Mouse (Mus musculus): ENCODE results near the gene Srsf7. TPM values are rescaled to one million over a fixed set of nuclear protein-coding genes. Genes with fewer than 3 reads are reported as not detected.
"Not testable (repeated sequence)": the region's sequence is repeated elsewhere in the genome, so short reads cannot be mapped to it uniquely, and the experiment has no call there.

Gene Srsf7
- total RNA-seq, 1 experiment, result 361 TPM

- TF ChIP-seq ZNF384 (IDR thresholded peaks at IDR 0.05; ENCODE audit: low read depth, low read length), result no peak
- TF ChIP-seq ZC3H11A (IDR thresholded peaks at IDR 0.05; ENCODE audit: borderline replicate concordance, low read depth, low read length), result no peak
- no peak for TF ChIP-seq MAFK (IDR thresholded peaks at IDR 0.05; ENCODE audit: insufficient read depth, low read depth, low read length)
- TF ChIP-seq HCFC1 (IDR thresholded peaks at IDR 0.05; ENCODE audit: borderline replicate concordance, insufficient read depth, low read length), result no peak
- Histone ChIP-seq H3K36me3 (ENCODE audit: control insufficient read depth, insufficient read depth, low read length, poor library complexity, severe bottlenecking) (no peaks in the 10 kb centered on the region), H3K9ac (ENCODE audit: insufficient read depth, low read depth, low read length, poor library complexity, severe bottlenecking) (no peak overlapping the region), H3K4me1 (ENCODE audit: control insufficient read depth in 2 of 2, insufficient read depth in 2 of 2, low read length in 2 of 2, poor library complexity in 1 of 2) (peaks cover 0 to 5% of the 10 kb centered on the region in 2 experiments; a peak in 2 of 4 replicates), H3K27ac (ENCODE audit: insufficient read depth, low read depth, low read length, poor library complexity, severe bottlenecking) (no peak overlapping the region), H3K4me3 (ENCODE audit: insufficient read depth in 1 of 2, low read depth in 1 of 2, low read length in 2 of 2, poor library complexity in 1 of 2, severe bottlenecking in 1 of 2) (no peak overlapping the region), H3K9me3 (ENCODE audit: control insufficient read depth, insufficient read depth, low read depth, low read length) (no peaks in the 10 kb centered on the region)
- DNase-seq (ENCODE audit: low read depth, low spot score), result no peak
- in situ Hi-C loops (cut with MboI; ENCODE audit: low sequenced_read_pairs in 2 of 2, unreplicated experiment in 2 of 2), result no loop called here
These were observed 27.3 kb upstream of the Srsf7 start for GRCm38 (mm10) chr17:80234376-80234775.

GRCm38 (mm10) chr17:80233844-80234243 is 26.7 kb upstream of the Srsf7 start:
- no peak overlapping the region for H3K4me3 ChIP-seq (ENCODE audit: insufficient read depth in 1 of 2, low read depth in 1 of 2, low read length in 2 of 2, poor library complexity in 1 of 2, severe bottlenecking in 1 of 2)
- H3K9ac ChIP-seq (ENCODE audit: insufficient read depth, low read depth, low read length, poor library complexity, severe bottlenecking), result no peak overlapping the region
- H3K27ac ChIP-seq (ENCODE audit: insufficient read depth, low read depth, low read length, poor library complexity, severe bottlenecking), result no peak overlapping the region
- in situ Hi-C loops (cut with MboI; ENCODE audit: low sequenced_read_pairs in 2 of 2, unreplicated experiment in 2 of 2), result no loop called here
- peaks cover 0 to 5% of the 10 kb centered on the region in 2 experiments; a peak in 2 of 4 replicates for H3K4me1 ChIP-seq (ENCODE audit: control insufficient read depth in 2 of 2, insufficient read depth in 2 of 2, low read length in 2 of 2, poor library complexity in 1 of 2)
- no peaks in the 10 kb centered on the region for H3K9me3 ChIP-seq (ENCODE audit: control insufficient read depth, insufficient read depth, low read depth, low read length)
- no peak for TF ChIP-seq MAFK (IDR thresholded peaks at IDR 0.05; ENCODE audit: insufficient read depth, low read depth, low read length)
- no peak for TF ChIP-seq HCFC1 (IDR thresholded peaks at IDR 0.05; ENCODE audit: borderline replicate concordance, insufficient read depth, low read length)
- no peak for TF ChIP-seq CHD2 (IDR thresholded peaks at IDR 0.05; ENCODE audit: low read depth, low read length)
- no peak for TF ChIP-seq ZNF384 (IDR thresholded peaks at IDR 0.05; ENCODE audit: low read depth, low read length)
- TF ChIP-seq ZC3H11A (IDR thresholded peaks at IDR 0.05; ENCODE audit: borderline replicate concordance, low read depth, low read length), result no peak
- no peak for DNase-seq (ENCODE audit: low read depth, low spot score)
- H3K36me3 ChIP-seq (ENCODE audit: control insufficient read depth, insufficient read depth, low read length, poor library complexity, severe bottlenecking), result no peaks in the 10 kb centered on the region

- DNase-seq (ENCODE audit: low read depth, low spot score), result no peak
These were observed 22.3 kb upstream of the Srsf7 start for GRCm38 (mm10) chr17:80229396-80229795.

GRCm38 (mm10) chr17:80225142-80225541 is 18.0 kb upstream of the Srsf7 start:
- peak overlapping the region; percentile 79 to 85 for H3K4me3 ChIP-seq (ENCODE audit: insufficient read depth in 1 of 2, low read depth in 1 of 2, low read length in 2 of 2, poor library complexity in 1 of 2, severe bottlenecking in 1 of 2)
- H3K9me3 ChIP-seq (ENCODE audit: control insufficient read depth, insufficient read depth, low read depth, low read length); H3K36me3 ChIP-seq (ENCODE audit: control insufficient read depth, insufficient read depth, low read length, poor library complexity, severe bottlenecking); H3K4me1 ChIP-seq (ENCODE audit: control insufficient read depth in 2 of 2, insufficient read depth in 2 of 2, low read length in 2 of 2, poor library complexity in 1 of 2); in situ Hi-C loops (cut with MboI; ENCODE audit: low sequenced_read_pairs in 2 of 2, unreplicated experiment in 2 of 2); DNase-seq (ENCODE audit: low read depth, low spot score); H3K27ac ChIP-seq (ENCODE audit: insufficient read depth, low read depth, low read length, poor library complexity, severe bottlenecking): not testable (repeated sequence)
- H3K9ac ChIP-seq (ENCODE audit: insufficient read depth, low read depth, low read length, poor library complexity, severe bottlenecking), result peak overlapping the region; percentile 97; the same call in 1 of the 2 replicates

More at GRCm38 (mm10) chr17:80229396-80229795, 22.3 kb upstream of the Srsf7 start:
- in situ Hi-C loops (cut with MboI; ENCODE audit: low sequenced_read_pairs in 2 of 2, unreplicated experiment in 2 of 2), result no loop called here
- Histone ChIP-seq H3K9ac (ENCODE audit: insufficient read depth, low read depth, low read length, poor library complexity, severe bottlenecking) (no peak overlapping the region), H3K9me3 (ENCODE audit: control insufficient read depth, insufficient read depth, low read depth, low read length) (no peaks in the 10 kb centered on the region), H3K36me3 (ENCODE audit: control insufficient read depth, insufficient read depth, low read length, poor library complexity, severe bottlenecking) (peaks cover 3% of the 10 kb centered on the region), H3K4me3 (ENCODE audit: insufficient read depth in 1 of 2, low read depth in 1 of 2, low read length in 2 of 2, poor library complexity in 1 of 2, severe bottlenecking in 1 of 2) (no peak overlapping the region), H3K4me1 (ENCODE audit: control insufficient read depth in 2 of 2, insufficient read depth in 2 of 2, low read length in 2 of 2, poor library complexity in 1 of 2) (peaks cover 0 to 5% of the 10 kb centered on the region in 2 experiments; a peak in 2 of 4 replicates), H3K27ac (ENCODE audit: insufficient read depth, low read depth, low read length, poor library complexity, severe bottlenecking) (no peak overlapping the region)
- TF ChIP-seq HCFC1 (IDR thresholded peaks at IDR 0.05; ENCODE audit: borderline replicate concordance, insufficient read depth, low read length) (no peak), MAFK (IDR thresholded peaks at IDR 0.05; ENCODE audit: insufficient read depth, low read depth, low read length) (no peak), CHD2 (IDR thresholded peaks at IDR 0.05; ENCODE audit: low read depth, low read length) (no peak), ZC3H11A (IDR thresholded peaks at IDR 0.05; ENCODE audit: borderline replicate concordance, low read depth, low read length) (no peak)
